Mouse (Mus musculus) neural tube, embryonic 12.5 days (tissue): Measurements from ENCODE around the gene Farp1. TPM values are rescaled to one million over a fixed set of nuclear protein-coding genes. Genes with fewer than 3 reads are reported as not detected.

ENCODE experiments used
- ATAC-seq: fragments of 200-750 bp; cut with Nextera tagmentation; 2 replicates; pipeline ENCODE4 v1.8.0; 2017; ENCODE audit warnings: low read depth, mild to moderate bottlenecking, moderate TSS enrichment, moderate library complexity; ENCODE audit not compliant: low FRiP score
- H3K27ac ChIP-seq: fragments of 300-500 bp; sonication (generic); 2 replicates; pipeline ENCODE4 v1.5.1; 2016
- H3K27me3 ChIP-seq: fragments of 300-500 bp; sonication (generic); replicated peaks from 2 replicates; pipeline ENCODE4 v1.6.1; 2016; ENCODE audit warnings: mild to moderate bottlenecking
- H3K36me3 ChIP-seq: fragments of 300-500 bp; sonication (generic); 2 replicates; pipeline ENCODE4 v1.6.1; 2016; ENCODE audit warnings: mild to moderate bottlenecking
- H3K4me1 ChIP-seq: fragments of 300-500 bp; sonication (generic); 2 replicates; pipeline ENCODE4 v1.6.1; 2016
- H3K4me2 ChIP-seq: fragments of 300-500 bp; sonication (generic); replicated peaks from 2 replicates; pipeline ENCODE4 v1.6.1; 2016; ENCODE audit warnings: mild to moderate bottlenecking
- H3K4me3 ChIP-seq: fragments of 300-500 bp; sonication (generic); 2 replicates; pipeline ENCODE4 v1.5.1; 2016
- H3K9ac ChIP-seq: fragments of 300-500 bp; sonication (generic); 2 replicates; pipeline ENCODE4 v1.6.1; 2016; ENCODE audit warnings: mild to moderate bottlenecking
- H3K9me3 ChIP-seq: fragments of 300-500 bp; sonication (generic); 2 replicates; pipeline ENCODE4 v1.6.1; 2016; ENCODE audit warnings: mild to moderate bottlenecking
- WGBS: fragments of 180-500 bp; shearing (Covaris S2); methylation state at CpG from one replicate; pipeline ENCODE4 v1.1.7; 2016; 5-methylcytosine and 5-hydroxymethylcytosine counted together
- polyA plus RNA-seq: library from polyadenylated mRNA; unstranded; fragments of >200 nt; fragmentation: Nextera tagmentation; extraction: Ambion mirVana; gene quantifications from 2 replicates; pipeline ENCODE4 v1.2.1, GENCODE M21; 2016

Farp1 gene
- polyA plus RNA-seq, 1 experiment from 2014 or later, result 24.9 TPM

GRCm38 (mm10) chr14:121298537-121298936, 263.5 kb downstream of the Farp1 start:
- Histone ChIP-seq H3K36me3 (peaks cover 46% of the 10 kb centered on the region), H3K9me3 (no peaks in the 10 kb centered on the region), H3K4me2 (no peak overlapping the region), H3K27me3 (no peaks in the 10 kb centered on the region), H3K4me3 (no peak overlapping the region), H3K4me1 (no peaks in the 10 kb centered on the region), H3K27ac (no peak overlapping the region), H3K9ac (no peak overlapping the region)
- 93% methylated on average over 5 of the region's 5 CpGs for WGBS
- no peak for ATAC-seq

DNA sequence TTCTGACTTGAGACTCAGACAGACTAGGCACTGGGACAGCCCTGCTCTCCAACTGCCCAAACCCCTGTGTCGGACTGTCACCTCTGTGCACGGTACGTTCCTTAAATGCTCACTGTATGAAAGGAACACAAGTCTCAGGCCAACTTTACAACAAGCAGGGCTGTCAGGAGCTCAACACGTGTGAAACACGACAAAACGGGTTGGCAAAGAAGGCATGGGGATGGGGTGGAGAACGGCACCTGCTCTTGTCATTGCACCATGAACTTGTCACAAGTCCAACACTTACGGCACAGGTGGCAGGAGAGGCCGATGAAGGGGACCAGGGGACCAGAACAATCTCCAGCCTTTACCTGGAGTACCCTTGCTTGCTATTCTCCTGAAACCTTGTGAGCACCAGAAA, 264.1 kb downstream of the Farp1 start:
- H3K27ac ChIP-seq, result no peak overlapping the region
- H3K9ac ChIP-seq, result no peak overlapping the region
- ATAC-seq, result no peak
- 93% methylated on average over 9 of the region's 9 CpGs for WGBS
- no peaks in the 10 kb centered on the region for H3K4me1 ChIP-seq
- no peaks in the 10 kb centered on the region for H3K27me3 ChIP-seq
- no peak overlapping the region for H3K4me3 ChIP-seq
- peaks cover 42% of the 10 kb centered on the region for H3K36me3 ChIP-seq
- H3K9me3 ChIP-seq, result no peaks in the 10 kb centered on the region
- H3K4me2 ChIP-seq, result no peak overlapping the region

GRCm38 (mm10) chr14:121304523-121304922, 269.5 kb downstream of the Farp1 start:
- Histone ChIP-seq H3K4me2 (no peak overlapping the region), H3K4me1 (no peaks in the 10 kb centered on the region), H3K9me3 (no peaks in the 10 kb centered on the region), H3K9ac (no peak overlapping the region), H3K27me3 (no peaks in the 10 kb centered on the region), H3K4me3 (no peak overlapping the region), H3K36me3 (peaks cover 17% of the 10 kb centered on the region), H3K27ac (no peak overlapping the region)
- no peak for ATAC-seq
- 71% methylated on average over 7 of the region's 7 CpGs for whole genome bisulfite sequencing

DNA sequence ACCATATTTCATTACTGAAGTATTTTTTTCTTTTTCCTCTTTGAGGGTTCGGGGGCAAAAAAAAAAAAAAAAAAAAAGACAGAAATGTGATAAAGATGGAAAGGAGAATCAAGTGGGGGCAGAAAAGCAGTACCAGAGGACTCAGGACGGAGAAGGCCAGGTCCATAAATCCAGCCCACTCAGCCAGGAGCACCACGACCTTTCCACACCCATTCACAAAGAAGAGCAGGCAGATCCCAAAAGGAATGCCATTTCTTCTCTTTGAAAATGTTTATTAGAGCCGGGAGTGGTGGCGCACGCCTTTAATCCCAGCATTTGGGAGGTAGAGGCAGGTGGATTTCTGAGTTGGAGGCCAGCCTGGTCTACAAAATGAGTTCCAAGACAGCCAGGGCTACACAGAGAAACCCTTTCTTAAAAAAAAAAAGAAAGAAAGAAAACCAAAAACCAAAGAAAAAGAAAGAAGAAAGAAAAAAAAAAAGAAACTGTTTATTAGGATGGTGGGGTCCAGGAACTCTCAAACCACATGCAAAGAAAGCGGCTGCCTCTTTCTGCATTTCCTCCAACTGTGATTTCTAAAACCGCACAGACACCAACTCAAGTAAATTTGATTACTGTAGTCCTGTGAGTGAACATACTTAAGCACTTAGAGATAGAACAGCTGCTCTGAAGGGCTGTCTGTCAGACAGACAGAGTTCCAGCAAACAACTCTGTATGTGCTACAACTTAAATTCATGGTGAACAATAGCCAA, 270.5 kb downstream of the Farp1 start:
- Histone ChIP-seq H3K36me3 (peaks cover 10% of the 10 kb centered on the region), H3K9ac (no peak overlapping the region), H3K4me2 (no peak overlapping the region), H3K27me3 (no peaks in the 10 kb centered on the region), H3K9me3 (no peaks in the 10 kb centered on the region), H3K4me3 (no peak overlapping the region), H3K27ac (no peak overlapping the region), H3K4me1 (no peaks in the 10 kb centered on the region)
- ATAC-seq, result no peak
- 58% methylated on average over 8 of the region's 8 CpGs for WGBS

- Histone ChIP-seq H3K27ac (no peak overlapping the region), H3K9me3 (no peaks in the 10 kb centered on the region), H3K36me3 (no peaks in the 10 kb centered on the region), H3K9ac (no peak overlapping the region), H3K27me3 (no peaks in the 10 kb centered on the region), H3K4me1 (0 out of 2 replicates have a peak, but pooled peaks cover 2% of the 10 kb centered on the region), H3K4me2 (no peak overlapping the region), H3K4me3 (no peak overlapping the region)
- ATAC-seq, result no peak
- 92% methylated on average over 3 of the region's 3 CpGs for WGBS
Observed at GRCm38 (mm10) chr14:121309909-121310308, 274.9 kb downstream of the Farp1 start.

DNA sequence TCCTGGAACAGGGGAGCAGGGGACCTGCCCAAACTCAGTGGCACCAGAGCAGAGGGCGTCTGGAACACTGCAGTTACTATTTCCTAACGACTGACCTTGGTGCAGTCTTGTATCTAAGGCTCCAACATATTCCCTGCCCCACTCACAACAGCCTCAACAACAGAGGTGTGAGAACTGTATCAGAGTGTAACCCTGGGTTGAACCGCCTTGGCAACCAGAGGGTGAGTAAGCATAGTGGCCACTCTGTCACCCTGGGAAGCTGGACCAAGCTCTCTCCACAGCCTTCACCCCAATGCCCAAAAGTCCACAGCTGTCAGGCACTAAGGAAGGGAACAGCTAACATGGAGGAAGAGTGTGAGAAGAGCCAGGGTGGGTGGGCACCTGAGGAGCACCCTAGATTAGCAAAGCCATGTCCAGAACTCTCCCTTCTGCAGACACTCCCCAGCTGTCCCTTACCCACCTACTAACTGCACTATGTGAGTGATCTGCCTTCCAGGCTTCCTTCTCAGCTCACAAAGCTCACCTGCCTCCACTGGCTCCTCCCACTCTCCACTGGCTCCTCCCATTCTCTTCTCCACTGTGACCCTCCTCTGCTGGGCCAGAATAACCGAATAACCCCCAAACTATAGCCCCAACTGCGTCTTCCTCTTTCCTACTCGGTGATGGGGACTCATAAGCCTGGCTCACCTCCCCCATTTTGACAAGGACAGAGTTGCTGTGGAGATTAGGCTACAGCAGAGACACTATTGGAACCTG, 275.5 kb downstream of the Farp1 start:
- WGBS, result 86% methylated on average over 6 of the region's 6 CpGs
- Histone ChIP-seq H3K36me3 (no peaks in the 10 kb centered on the region), H3K9ac (no peak overlapping the region), H3K4me3 (no peak overlapping the region), H3K4me2 (no peak overlapping the region), H3K9me3 (no peaks in the 10 kb centered on the region), H3K27me3 (no peaks in the 10 kb centered on the region), H3K4me1 (0 out of 2 replicates have a peak, but pooled peaks cover 5% of the 10 kb centered on the region), H3K27ac (no peak overlapping the region)
- no peak; the same call in 1 of the 2 replicates for ATAC-seq

- no peak for ATAC-seq
- Histone ChIP-seq H3K4me3 (no peak overlapping the region), H3K9me3 (no peaks in the 10 kb centered on the region), H3K4me1 (0 out of 2 replicates have a peak, but pooled peaks cover 11% of the 10 kb centered on the region), H3K9ac (no peak overlapping the region), H3K27ac (no peak overlapping the region), H3K4me2 (no peak overlapping the region), H3K27me3 (no peaks in the 10 kb centered on the region), H3K36me3 (no peaks in the 10 kb centered on the region)
- WGBS, result 95% methylated on average over 2 of the region's 2 CpGs
Observed at GRCm38 (mm10) chr14:121311083-121311482, 276.1 kb downstream of the Farp1 start.

DNA sequence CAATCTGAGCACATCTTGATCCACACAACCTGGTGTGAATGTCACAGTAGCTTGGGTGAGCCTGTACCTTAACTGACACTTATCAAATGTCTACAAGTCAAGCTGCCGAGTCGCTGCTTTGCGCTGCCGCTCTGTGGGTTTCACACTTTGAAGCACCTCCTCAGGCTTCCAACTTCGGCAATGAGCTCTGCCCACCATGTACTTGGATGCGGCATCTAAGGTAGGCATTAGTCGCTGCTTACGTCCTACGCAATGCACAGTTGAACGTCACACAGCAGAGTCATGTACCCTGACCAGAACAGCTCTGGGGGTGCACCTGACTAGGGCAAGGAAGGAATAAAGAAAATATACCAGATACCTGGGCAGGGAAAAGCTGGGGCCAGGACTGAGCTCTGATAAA, 278.3 kb downstream of the Farp1 start:
- H3K4me2 ChIP-seq, result no peak overlapping the region
- no peak for ATAC-seq
- no peak overlapping the region for H3K4me3 ChIP-seq
- peaks cover 24% of the 10 kb centered on the region for H3K4me1 ChIP-seq
- H3K27ac ChIP-seq, result no peak overlapping the region
- H3K9me3 ChIP-seq, result no peaks in the 10 kb centered on the region
- no peaks in the 10 kb centered on the region for H3K36me3 ChIP-seq
- H3K27me3 ChIP-seq, result no peaks in the 10 kb centered on the region
- H3K9ac ChIP-seq, result no peak overlapping the region
- WGBS, result 97% methylated on average over 10 of the region's 10 CpGs

GRCm38 (mm10) chr14:121314934-121315333, 279.9 kb downstream of the Farp1 start:
- Histone ChIP-seq H3K27me3 (no peaks in the 10 kb centered on the region), H3K4me2 (no peak overlapping the region), H3K36me3 (no peaks in the 10 kb centered on the region), H3K4me1 (peaks cover 24% of the 10 kb centered on the region), H3K27ac (no peak overlapping the region), H3K4me3 (no peak overlapping the region), H3K9me3 (no peaks in the 10 kb centered on the region), H3K9ac (no peak overlapping the region)
- no peak for ATAC-seq
- 89% methylated on average over 3 of the region's 3 CpGs for WGBS

DNA sequence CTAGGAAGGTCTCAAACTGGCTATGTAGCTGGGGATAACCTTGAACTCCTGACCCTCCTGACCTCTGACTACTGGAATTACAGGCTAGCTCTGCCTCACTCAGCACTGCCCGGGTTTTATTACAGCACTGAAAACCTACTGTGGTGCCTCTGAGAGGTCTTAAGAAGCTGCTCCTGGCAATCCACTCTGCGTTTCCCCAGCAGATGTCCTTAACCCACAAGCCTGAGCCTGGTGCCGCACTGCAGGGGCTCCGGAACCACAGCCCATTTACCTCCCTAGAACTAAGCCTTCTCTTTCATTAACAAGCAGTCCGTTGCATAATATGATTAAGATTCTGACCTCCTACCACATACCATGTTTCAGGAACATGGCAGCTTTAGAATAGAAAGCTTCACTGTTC, 281.1 kb downstream of the Farp1 start:
- no peak for ATAC-seq
- Histone ChIP-seq H3K9ac (no peak overlapping the region), H3K27me3 (no peaks in the 10 kb centered on the region), H3K4me3 (no peak overlapping the region), H3K4me1 (peaks cover 24% of the 10 kb centered on the region), H3K4me2 (no peak overlapping the region), H3K27ac (no peak overlapping the region), H3K36me3 (no peaks in the 10 kb centered on the region), H3K9me3 (0 out of 2 replicates have a peak, but pooled peaks cover 3% of the 10 kb centered on the region)
- 48% methylated on average over 5 of the region's 5 CpGs for WGBS

DNA sequence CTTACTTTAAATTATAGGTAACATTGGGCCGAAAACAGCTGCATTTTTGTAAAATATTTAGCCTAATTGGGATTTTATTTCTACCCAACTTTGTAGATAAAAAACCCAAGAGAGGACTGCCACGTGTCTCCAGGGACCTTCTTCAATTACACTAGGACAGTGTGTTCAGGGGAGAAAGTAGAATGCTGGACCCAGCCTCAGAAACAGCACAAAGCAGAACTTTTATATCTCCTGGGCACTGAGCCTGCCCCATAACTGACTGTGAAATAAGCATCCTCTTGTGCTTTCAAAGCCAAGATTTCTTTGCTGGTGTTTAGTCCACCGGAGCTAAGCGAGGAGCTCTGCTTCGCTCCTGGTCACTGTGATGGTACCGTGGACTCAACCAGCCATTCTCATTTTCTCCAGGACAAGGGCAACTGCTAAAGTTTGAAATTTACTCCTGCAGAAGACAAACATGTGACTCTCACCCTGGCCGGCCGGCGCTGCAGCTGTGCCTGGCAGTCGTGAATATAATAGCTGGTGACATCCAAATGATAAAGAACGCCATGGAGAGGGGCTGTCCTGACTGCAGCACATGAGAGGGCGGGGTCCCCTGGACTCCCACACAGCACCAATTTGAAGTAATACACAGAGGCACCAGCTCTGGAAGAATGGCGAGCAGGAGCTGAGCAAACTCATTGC, 281.8 kb downstream of the Farp1 start:
- no peak for ATAC-seq
- no peak overlapping the region for H3K9ac ChIP-seq
- no peak overlapping the region for H3K27ac ChIP-seq
- peaks cover 24% of the 10 kb centered on the region for H3K4me1 ChIP-seq
- H3K9me3 ChIP-seq, result 0 out of 2 replicates have a peak, but pooled peaks cover 3% of the 10 kb centered on the region
- 59% methylated on average over 13 of the region's 13 CpGs for whole genome bisulfite sequencing
- H3K4me3 ChIP-seq, result no peak overlapping the region
- no peaks in the 10 kb centered on the region for H3K36me3 ChIP-seq
- no peaks in the 10 kb centered on the region for H3K27me3 ChIP-seq
- H3K4me2 ChIP-seq, result no peak overlapping the region

- no peak for ATAC-seq
- H3K27ac ChIP-seq, result no peak overlapping the region
Observed at GRCm38 (mm10) chr14:121317312-121317671, 282.3 kb downstream of the Farp1 start.

More at GRCm38 (mm10) chr14:121317312-121317671, 282.3 kb downstream of the Farp1 start:
- H3K4me1 ChIP-seq, result peaks cover 24% of the 10 kb centered on the region
- no peak overlapping the region for H3K4me2 ChIP-seq
- 0 out of 2 replicates have a peak, but pooled peaks cover 3% of the 10 kb centered on the region for H3K9me3 ChIP-seq
- no peak overlapping the region for H3K9ac ChIP-seq
- no peaks in the 10 kb centered on the region for H3K27me3 ChIP-seq
- no peak overlapping the region for H3K4me3 ChIP-seq
- H3K36me3 ChIP-seq, result no peaks in the 10 kb centered on the region
- WGBS, result 74% methylated on average over 3 of the region's 3 CpGs
